Mouse (Mus musculus): ENCODE data around the gene Coq8a. TPM values are rescaled to one million over a fixed set of nuclear protein-coding genes. Genes with fewer than 3 reads are reported as not detected.

The Coq8a gene
- 2.7 and 3.2 TPM in 2 replicates for polyA plus RNA-seq (2015; fragmentation: Nextera tagmentation; extraction: Ambion mirVana)

- WGBS: 81% methylated on average over 4 of the region's 4 CpGs
- Histone ChIP-seq H3K27me3 (ENCODE audit: control insufficient read depth, insufficient read depth, low read depth, low read length) (peaks cover 6% of the 10 kb centered on the region; the same call in 1 of the 2 replicates), H3K36me3 (ENCODE audit: control insufficient read depth, insufficient read depth, low read length) (no peaks in the 10 kb centered on the region), H3K4me1 (ENCODE audit: control insufficient read depth, insufficient read depth, low read length) (peaks cover 9% of the 10 kb centered on the region), H3K4me3 (ENCODE audit: low read depth, low read length) (no peak within 1 kb of the TSS), H3K9me3 (replicated peaks; ENCODE audit: control insufficient read depth, low read length, poor library complexity, severe bottlenecking) (no peaks in the 10 kb centered on the region), H3K9ac (ENCODE audit: low read depth, low read length) (no peak within 1 kb of the TSS), H3K27ac (ENCODE audit: low read length) (no peak within 1 kb of the TSS), H3K4me2 (ENCODE audit: low read length) (no peak within 1 kb of the TSS)
- no peak for ATAC-seq
Measured at GRCm38 (mm10) chr1:180198959-180199714, at the start of gene Coq8a. Gene Coq8a, minus strand, starts transcription at chr1:180199602.

- no peak for ATAC-seq
Measured at GRCm38 (mm10) chr1:180248593-180249146, 49.3 kb upstream of the Coq8a start.

GRCm38 (mm10) chr1:180247901-180248300 is 48.5 kb upstream of the Coq8a start:
- Histone ChIP-seq H3K9ac (ENCODE audit: low read depth, low read length) (no peak overlapping the region), H3K36me3 (ENCODE audit: control insufficient read depth, insufficient read depth, low read length) (no peaks in the 10 kb centered on the region), H3K4me3 (ENCODE audit: low read depth, low read length) (no peak overlapping the region), H3K9me3 (replicated peaks; ENCODE audit: control insufficient read depth, low read length, poor library complexity, severe bottlenecking) (no peaks in the 10 kb centered on the region), H3K27me3 (ENCODE audit: control insufficient read depth, insufficient read depth, low read depth, low read length) (no peaks in the 10 kb centered on the region), H3K4me1 (ENCODE audit: control insufficient read depth, insufficient read depth, low read length) (peaks cover 6% of the 10 kb centered on the region; the same call in 1 of the 2 replicates), H3K4me2 (ENCODE audit: low read length) (no peak overlapping the region), H3K27ac (ENCODE audit: low read length) (no peak overlapping the region)
- WGBS: 86% methylated on average over 6 of the region's 7 CpGs
- no peak for ATAC-seq

More at GRCm38 (mm10) chr1:180248593-180249146, 49.3 kb upstream of the Coq8a start:
- 92% methylated on average over 7 of the region's 7 CpGs for WGBS
- H3K9me3 ChIP-seq (replicated peaks; ENCODE audit: control insufficient read depth, low read length, poor library complexity, severe bottlenecking): no peaks in the 10 kb centered on the region
- peaks cover 6% of the 10 kb centered on the region; the same call in 1 of the 2 replicates for H3K4me1 ChIP-seq (ENCODE audit: control insufficient read depth, insufficient read depth, low read length)
- no peak overlapping the region for H3K27ac ChIP-seq (ENCODE audit: low read length)
- H3K36me3 ChIP-seq (ENCODE audit: control insufficient read depth, insufficient read depth, low read length): no peaks in the 10 kb centered on the region
- no peak overlapping the region for H3K4me2 ChIP-seq (ENCODE audit: low read length)
- H3K27me3 ChIP-seq (ENCODE audit: control insufficient read depth, insufficient read depth, low read depth, low read length): no peaks in the 10 kb centered on the region
- H3K4me3 ChIP-seq (ENCODE audit: low read depth, low read length): no peak overlapping the region
- H3K9ac ChIP-seq (ENCODE audit: low read depth, low read length): no peak overlapping the region

- WGBS: 89% methylated on average over 13 of the region's 13 CpGs
Measured at GRCm38 (mm10) chr1:180245741-180246507, 46.5 kb upstream of the Coq8a start.

GRCm38 (mm10) chr1:180231729-180232128 is 32.3 kb upstream of the Coq8a start:
- Histone ChIP-seq H3K9me3 (replicated peaks; ENCODE audit: control insufficient read depth, low read length, poor library complexity, severe bottlenecking) (no peaks in the 10 kb centered on the region; the same call in 1 of the 2 replicates), H3K9ac (ENCODE audit: low read depth, low read length) (no peak overlapping the region), H3K36me3 (ENCODE audit: control insufficient read depth, insufficient read depth, low read length) (no peaks in the 10 kb centered on the region), H3K27ac (ENCODE audit: low read length) (no peak overlapping the region), H3K27me3 (ENCODE audit: control insufficient read depth, insufficient read depth, low read depth, low read length) (no peaks in the 10 kb centered on the region), H3K4me1 (ENCODE audit: control insufficient read depth, insufficient read depth, low read length) (no peaks in the 10 kb centered on the region; the same call in 1 of the 2 replicates), H3K4me2 (ENCODE audit: low read length) (no peak overlapping the region), H3K4me3 (ENCODE audit: low read depth, low read length) (no peak overlapping the region)
- ATAC-seq: no peak
- WGBS: 49% methylated on average over 3 of the region's 3 CpGs

More at GRCm38 (mm10) chr1:180245741-180246507, 46.5 kb upstream of the Coq8a start:
- no peaks in the 10 kb centered on the region for H3K9me3 ChIP-seq (replicated peaks; ENCODE audit: control insufficient read depth, low read length, poor library complexity, severe bottlenecking)
- H3K4me3 ChIP-seq (ENCODE audit: low read depth, low read length): no peak overlapping the region
- no peaks in the 10 kb centered on the region for H3K27me3 ChIP-seq (ENCODE audit: control insufficient read depth, insufficient read depth, low read depth, low read length)
- H3K36me3 ChIP-seq (ENCODE audit: control insufficient read depth, insufficient read depth, low read length): no peaks in the 10 kb centered on the region
- peaks cover 6% of the 10 kb centered on the region; the same call in 1 of the 2 replicates for H3K4me1 ChIP-seq (ENCODE audit: control insufficient read depth, insufficient read depth, low read length)
- no peak overlapping the region for H3K27ac ChIP-seq (ENCODE audit: low read length)
- no peak overlapping the region for H3K9ac ChIP-seq (ENCODE audit: low read depth, low read length)
- ATAC-seq: no peak
- no peak overlapping the region for H3K4me2 ChIP-seq (ENCODE audit: low read length)

GRCm38 (mm10) chr1:180230580-180230979 is 31.2 kb upstream of the Coq8a start:
- no peak overlapping the region for H3K27ac ChIP-seq (ENCODE audit: low read length)
- no peaks in the 10 kb centered on the region; the same call in 1 of the 2 replicates for H3K9me3 ChIP-seq (replicated peaks; ENCODE audit: control insufficient read depth, low read length, poor library complexity, severe bottlenecking)
- H3K4me3 ChIP-seq (ENCODE audit: low read depth, low read length): no peak overlapping the region
- H3K4me1 ChIP-seq (ENCODE audit: control insufficient read depth, insufficient read depth, low read length): peaks cover 4% of the 10 kb centered on the region; the same call in 1 of the 2 replicates
- no peak overlapping the region for H3K9ac ChIP-seq (ENCODE audit: low read depth, low read length)
- no peak for ATAC-seq
- no peak overlapping the region for H3K4me2 ChIP-seq (ENCODE audit: low read length)
- no peaks in the 10 kb centered on the region for H3K27me3 ChIP-seq (ENCODE audit: control insufficient read depth, insufficient read depth, low read depth, low read length)
- WGBS: 15% methylated on average over 2 of the region's 2 CpGs
- no peaks in the 10 kb centered on the region for H3K36me3 ChIP-seq (ENCODE audit: control insufficient read depth, insufficient read depth, low read length)

GRCm38 (mm10) chr1:180229906-180230305 is 30.5 kb upstream of the Coq8a start:
- Histone ChIP-seq H3K4me2 (ENCODE audit: low read length) (no peak overlapping the region), H3K4me1 (ENCODE audit: control insufficient read depth, insufficient read depth, low read length) (peaks cover 7% of the 10 kb centered on the region; the same call in 1 of the 2 replicates), H3K36me3 (ENCODE audit: control insufficient read depth, insufficient read depth, low read length) (no peaks in the 10 kb centered on the region), H3K27ac (ENCODE audit: low read length) (no peak overlapping the region), H3K9me3 (replicated peaks; ENCODE audit: control insufficient read depth, low read length, poor library complexity, severe bottlenecking) (no peaks in the 10 kb centered on the region; the same call in 1 of the 2 replicates), H3K9ac (ENCODE audit: low read depth, low read length) (no peak overlapping the region), H3K4me3 (ENCODE audit: low read depth, low read length) (no peak overlapping the region), H3K27me3 (ENCODE audit: control insufficient read depth, insufficient read depth, low read depth, low read length) (no peaks in the 10 kb centered on the region)
- 91% methylated on average over 7 of the region's 7 CpGs for whole genome bisulfite sequencing
- ATAC-seq: no peak

- no peak for ATAC-seq
- H3K4me3 ChIP-seq (ENCODE audit: low read depth, low read length): no peak overlapping the region
- no peak overlapping the region for H3K9ac ChIP-seq (ENCODE audit: low read depth, low read length)
- no peak overlapping the region for H3K27ac ChIP-seq (ENCODE audit: low read length)
- no peaks in the 10 kb centered on the region for H3K27me3 ChIP-seq (ENCODE audit: control insufficient read depth, insufficient read depth, low read depth, low read length)
- H3K36me3 ChIP-seq (ENCODE audit: control insufficient read depth, insufficient read depth, low read length): no peaks in the 10 kb centered on the region
- 89% methylated on average over 12 of the region's 12 CpGs for WGBS
- no peak overlapping the region for H3K4me2 ChIP-seq (ENCODE audit: low read length)
- peaks cover 7% of the 10 kb centered on the region; the same call in 1 of the 2 replicates for H3K4me1 ChIP-seq (ENCODE audit: control insufficient read depth, insufficient read depth, low read length)
- H3K9me3 ChIP-seq (replicated peaks; ENCODE audit: control insufficient read depth, low read length, poor library complexity, severe bottlenecking): no peaks in the 10 kb centered on the region; the same call in 1 of the 2 replicates
Measured at GRCm38 (mm10) chr1:180228854-180229253, 29.5 kb upstream of the Coq8a start.
